Mouse (Mus musculus) spleen, adult 2 months (tissue): ENCODE results near the gene Ctdspl.

Experiments
- CTCF ChIP-seq: fragments of 200-500 bp; IDR thresholded peaks from 2 replicates; pipeline ENCODE4 v1.5.1; 2011; ENCODE audit warnings: mild to moderate bottlenecking, inconsistent platforms; ENCODE audit not compliant: insufficient read depth, insufficient read length, insufficient replicate concordance; ENCODE audit errors: extremely low read depth
- POLR2A ChIP-seq: fragments of 200-500 bp; IDR thresholded peaks from 2 replicates; pipeline ENCODE4 v1.6.1; 2011; ENCODE audit warnings: low read depth, low read length, inconsistent platforms

GRCm38 (mm10) chr9:118975758-118976157 is 49.5 kb downstream of the Ctdspl start:
- TF ChIP-seq POLR2A (no peak), CTCF (no peak)
